Mouse (Mus musculus): ENCODE results near the gene Nupr1.
A peak's percentile ranks its signal among the peaks of the same experiment; 100 is the strongest.

The Nupr1 gene

DNA sequence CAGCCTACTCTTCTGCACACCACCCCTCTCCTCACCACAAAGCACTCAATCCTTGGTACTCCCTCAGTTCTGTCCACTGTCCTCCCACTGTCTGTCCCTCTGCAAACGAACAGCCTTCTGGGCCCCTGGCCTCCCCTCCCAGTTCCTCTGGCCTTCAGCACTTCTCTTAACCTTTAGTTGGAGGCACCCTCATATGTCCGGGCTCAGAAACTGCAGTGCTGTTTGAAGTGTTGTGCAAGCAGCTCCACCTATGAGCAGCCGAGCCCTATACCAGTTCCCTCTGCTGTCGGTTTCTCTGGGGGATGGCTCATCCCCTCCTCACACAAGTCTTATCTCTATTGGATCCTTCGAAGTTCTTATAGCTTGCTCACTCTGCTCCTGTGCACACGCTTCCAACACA lies 34.2 kb downstream of the Nupr1 start:
- no peak for DNase-seq (ENCODE audit: low spot score in 2 of 2)

DNA sequence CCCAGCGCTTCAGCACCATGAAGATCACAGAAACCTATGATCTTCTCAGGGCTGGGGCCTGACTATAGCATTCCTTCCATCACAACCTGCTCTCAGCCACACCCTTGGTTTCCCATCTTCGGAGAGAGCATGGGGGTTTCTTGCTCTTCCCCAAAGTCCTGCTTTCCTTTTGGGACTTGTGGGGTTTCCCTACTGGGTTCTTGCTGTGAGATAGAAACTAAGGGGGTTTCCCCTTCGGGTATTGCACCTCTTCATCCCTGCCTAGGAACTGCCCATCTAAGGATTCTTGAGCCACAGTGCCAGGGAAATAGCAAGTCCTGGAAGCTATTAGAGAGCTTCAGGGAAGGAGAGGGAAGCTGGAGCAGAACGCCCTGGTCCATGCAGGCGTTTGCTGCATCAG lies 34.8 kb downstream of the Nupr1 start:
- no peak for DNase-seq (ENCODE audit: low spot score in 2 of 2)

GRCm38 (mm10) chr7:126594862-126595561 lies 35.6 kb downstream of the Nupr1 start, which contains the start of gene Il27:
Gene Il27 (minus strand): TSS chr7:126594941.
- DNase-seq (ENCODE audit: low spot score in 2 of 2): no peak

- DNase-seq (ENCODE audit: low spot score in 2 of 2): no peak
Measured at GRCm38 (mm10) chr7:126587779-126588178, 42.9 kb downstream of the Nupr1 start.

DNA sequence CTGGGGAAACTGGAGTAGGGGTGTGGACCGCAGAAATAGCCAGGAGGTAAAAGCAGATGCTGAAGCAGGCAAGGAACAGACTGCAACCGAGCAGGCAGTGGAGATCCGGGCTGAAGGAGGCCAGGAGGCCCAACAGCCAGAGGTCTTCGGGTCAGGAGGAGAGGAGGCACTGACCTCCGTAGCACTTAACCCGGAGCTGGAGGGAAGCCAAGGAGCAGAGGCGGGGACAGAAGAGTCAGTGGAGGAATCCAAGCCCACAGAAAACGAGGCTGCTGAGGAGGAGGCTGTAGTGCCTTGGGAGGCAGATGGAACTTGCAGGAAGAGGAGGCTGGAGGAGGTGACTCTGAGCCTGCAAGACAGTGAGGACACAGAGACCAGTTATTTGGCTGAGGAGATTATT lies 43.8 kb downstream of the Nupr1 start:
- DNase-seq (ENCODE audit: low spot score in 2 of 2): peak in 1 of 2 experiments; percentile 40

DNA sequence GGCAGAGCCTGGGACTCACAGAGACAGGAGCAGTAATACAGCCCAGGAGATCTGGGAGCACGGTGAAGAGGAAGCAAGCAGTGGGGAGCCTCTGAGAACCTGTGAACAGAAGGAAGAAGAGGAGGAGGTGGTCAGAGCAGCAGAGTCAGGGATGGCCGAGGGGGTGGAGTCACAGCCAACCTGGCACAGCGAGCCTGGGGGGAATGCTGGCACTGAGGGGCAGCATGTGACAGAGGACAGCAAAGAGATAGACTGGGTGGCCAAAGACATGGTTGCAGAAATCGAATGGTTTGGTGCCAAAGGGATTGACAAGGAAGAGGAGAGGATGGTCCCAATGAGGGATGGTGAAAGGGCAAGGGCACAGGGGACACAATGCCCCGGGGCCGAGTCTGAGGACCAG lies 44.9 kb downstream of the Nupr1 start, which contains the start of gene Cln3:
TSS of gene Cln3 (minus strand) at position 101 of the 400 bp plus-strand sequence.
- no peak for DNase-seq (ENCODE audit: low spot score in 2 of 2)

GRCm38 (mm10) chr7:126584506-126584977 lies 46.1 kb downstream of the Nupr1 start, which contains the start of gene Apobr:
Gene Apobr (plus strand): TSS chr7:126584942.
- no peak for DNase-seq (ENCODE audit: low spot score in 2 of 2)

DNA sequence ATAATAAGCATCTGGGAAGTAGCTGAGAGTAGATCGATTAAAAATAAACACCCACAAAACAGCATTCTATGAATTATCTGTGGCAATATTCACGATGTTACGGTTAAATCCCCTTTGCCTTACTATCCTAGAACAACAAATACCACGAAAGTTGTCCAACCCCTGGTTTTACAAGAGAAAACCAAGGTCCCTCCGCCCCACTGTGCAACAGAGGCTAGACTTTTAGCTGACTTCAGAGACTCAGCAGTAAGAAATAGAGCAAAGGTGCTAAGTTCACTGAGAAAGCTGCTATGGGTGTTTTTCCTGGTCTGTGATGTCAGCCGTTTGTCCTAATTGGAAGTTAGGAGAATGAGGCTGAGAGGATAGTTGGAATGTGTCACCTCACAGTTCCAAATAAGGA lies 46.9 kb downstream of the Nupr1 start:
- DNase-seq (ENCODE audit: low spot score in 2 of 2): no peak

- peak; percentile 82 to 85 for DNase-seq (ENCODE audit: low spot score in 2 of 2)
Measured at GRCm38 (mm10) chr7:126583251-126583709, 47.4 kb downstream of the Nupr1 start.

DNA sequence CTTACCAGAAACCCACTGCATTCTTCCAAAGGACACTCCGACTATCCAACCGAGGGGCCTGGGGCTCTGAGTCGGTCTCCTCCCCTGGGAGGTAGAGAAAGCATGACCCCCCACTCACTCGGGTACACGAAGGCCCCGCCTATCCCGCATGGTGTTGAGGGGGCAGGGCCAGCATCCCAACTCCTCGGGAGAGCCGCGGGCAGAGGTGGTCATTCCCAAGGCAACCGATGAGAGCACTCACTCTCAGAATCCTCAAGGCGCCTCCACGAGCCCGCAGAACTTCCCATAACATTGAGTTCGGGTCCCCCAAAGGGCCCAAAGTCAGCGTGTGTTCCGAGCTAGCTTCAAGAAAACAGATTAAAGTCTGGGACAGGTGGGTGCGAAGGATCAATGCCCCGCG lies 47.9 kb downstream of the Nupr1 start:
- no peak for DNase-seq (ENCODE audit: low spot score in 2 of 2)

GRCm38 (mm10) chr7:126581661-126582060 lies 49.0 kb downstream of the Nupr1 start:
- DNase-seq (ENCODE audit: low spot score in 2 of 2): no peak

- DNase-seq (ENCODE audit: low spot score in 2 of 2): no peak
Measured at GRCm38 (mm10) chr7:126579172-126579571, 51.5 kb downstream of the Nupr1 start.

GRCm38 (mm10) chr7:126576946-126577345 lies 53.7 kb downstream of the Nupr1 start:
- DNase-seq (ENCODE audit: low spot score in 2 of 2): peak in 1 of 2 experiments; percentile 23
